Mouse (Mus musculus) left cerebral cortex, postnatal 36 days (tissue): ENCODE results near the gene Rasal1. TPM values are rescaled to one million over a fixed set of nuclear protein-coding genes. Genes with fewer than 3 reads are reported as not detected.

Experiments
- DNase-seq, 2 experiments: peaks; one replicate each; pipeline ENCODE4 v3.0.0; 2021 to 2022; ENCODE audit warnings: low spot score in 2 of 2, mixed read lengths in 1 of 2
- intact Hi-C: fragments of 180-260 bp; cut with DNase I; formaldehyde crosslinking; loops from one replicate; pipeline ENCODE4 v1.15.1; 2025
- total RNA-seq, 2 experiments: library from RNA; stranded (reverse); gene quantifications; 2 replicates each; pipeline ENCODE4 v1.2.3; 2021

Gene Rasal1
- total RNA-seq, 2 experiments from 2014 or later, result 90.0 to 92.7 TPM

GRCm38 (mm10) chr5:120620375-120621077 is 28.1 kb upstream of the Rasal1 start:
- intact Hi-C loops, result loop anchor here (1.0 to 10.0 kb wide), 3 partner anchors 28 to 124 kb away; partner anchors contain the start of genes Oas2 and Rasal1
- DNase-seq, result peak; percentile 86 to 87

DNA sequence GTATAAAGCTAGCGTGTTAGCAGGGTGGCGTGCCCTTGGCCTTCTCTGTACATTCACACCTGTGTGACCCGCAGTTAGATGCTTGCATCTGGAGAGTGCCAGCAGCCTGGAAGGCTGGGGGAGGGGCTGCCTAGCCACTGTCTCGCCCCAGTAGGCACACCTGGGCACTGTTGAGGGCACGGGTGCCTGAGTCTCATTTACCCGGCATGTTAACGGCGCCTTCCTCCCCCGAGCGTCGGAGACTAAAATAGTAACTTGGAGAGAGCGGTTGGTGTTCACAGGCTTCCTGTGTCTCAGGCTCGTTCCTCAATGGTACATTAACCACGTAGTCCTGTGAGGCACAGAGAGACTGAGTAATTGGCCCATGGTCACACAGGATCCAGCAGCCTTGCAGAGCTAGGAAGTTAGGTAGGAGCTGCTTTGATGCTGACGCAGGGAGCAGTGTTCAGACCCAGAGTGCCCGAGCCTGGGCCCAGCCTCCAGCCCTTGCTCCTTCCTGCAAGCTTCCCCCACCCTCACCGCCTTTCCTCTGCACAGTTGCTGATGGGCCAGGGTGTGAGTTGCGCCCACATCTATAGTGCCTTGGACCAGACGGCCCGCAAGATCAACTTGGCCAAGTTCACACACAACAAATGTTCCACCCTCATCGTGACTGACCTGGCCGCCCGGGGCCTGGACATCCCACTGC is 27.4 kb upstream of the Rasal1 start:
- peak in 1 of 2 experiments; percentile 55 for DNase-seq
- intact Hi-C loops, result loop anchor here (2.0 to 10.0 kb wide), 2 partner anchors 28 to 124 kb away; partner anchors contain the start of genes Oas2 and Rasal1

DNA sequence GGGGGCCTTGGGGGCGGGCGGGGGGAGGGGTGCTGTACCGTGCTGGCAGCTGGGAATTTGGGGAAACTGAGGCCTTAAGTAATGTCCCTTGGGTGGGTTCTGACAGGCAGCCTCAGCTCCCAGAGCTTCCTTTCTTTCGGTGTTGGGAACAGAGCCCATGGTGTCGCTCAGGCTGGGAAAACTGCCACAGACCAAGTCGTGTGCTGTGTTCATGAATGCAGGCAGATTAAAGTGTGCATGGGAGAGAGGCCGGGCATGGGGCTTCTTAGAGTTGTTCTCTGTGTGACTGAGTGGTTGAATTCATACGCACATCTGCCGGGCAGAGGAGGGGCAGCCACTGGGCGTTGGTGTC is 26.8 kb upstream of the Rasal1 start:
- intact Hi-C loops, result loop anchor here (2.0 to 10.0 kb wide), 2 partner anchors 27 to 123 kb away; partner anchors contain the start of genes Oas2 and Rasal1
- peak in 1 of 2 experiments; percentile 54 for DNase-seq

GRCm38 (mm10) chr5:120622198-120622851 is 26.3 kb upstream of the Rasal1 start:
- DNase-seq, result no peak
- intact Hi-C loops, result loop anchor here (10.0 kb wide), 1 partner anchor 122 kb away; the partner anchor contains the start of gene Oas2

DNA sequence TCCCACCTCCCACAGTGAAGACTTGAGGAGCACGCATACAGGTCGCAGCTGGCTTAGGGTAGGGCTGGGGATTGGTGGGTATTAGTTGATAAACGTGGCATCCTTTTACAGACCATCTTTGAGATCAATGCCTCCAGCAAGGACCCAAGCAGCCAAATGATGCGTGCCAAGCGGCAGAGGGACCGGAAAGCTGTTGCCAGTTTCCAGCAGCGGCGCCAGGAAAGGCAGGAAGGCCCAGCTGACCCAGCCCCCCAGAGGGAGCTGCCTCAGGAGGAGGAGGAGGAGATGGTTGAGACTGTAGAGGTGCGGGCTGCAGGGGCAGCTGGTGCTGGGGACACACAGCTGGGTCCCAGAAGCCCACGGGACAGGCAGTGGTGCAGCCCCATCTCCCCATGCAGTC is 24.2 kb upstream of the Rasal1 start:
- intact Hi-C loops, result loop anchor here (10.0 kb wide), 1 partner anchor 120 kb away; the partner anchor contains the start of gene Oas2
- DNase-seq, result no peak

GRCm38 (mm10) chr5:120626399-120626798 is 22.2 kb upstream of the Rasal1 start:
- intact Hi-C loops, result loop anchor here (5.0 to 10.0 kb wide), 2 partner anchors 36 to 118 kb away; partner anchors contain the start of gene Oas2
- DNase-seq, result no peak

- intact Hi-C loops, result loop anchor here (5.0 to 10.0 kb wide), 2 partner anchors 35 to 117 kb away; partner anchors contain the start of gene Oas2
Observed at GRCm38 (mm10) chr5:120627515-120628300, 20.9 kb upstream of the Rasal1 start.

DNA sequence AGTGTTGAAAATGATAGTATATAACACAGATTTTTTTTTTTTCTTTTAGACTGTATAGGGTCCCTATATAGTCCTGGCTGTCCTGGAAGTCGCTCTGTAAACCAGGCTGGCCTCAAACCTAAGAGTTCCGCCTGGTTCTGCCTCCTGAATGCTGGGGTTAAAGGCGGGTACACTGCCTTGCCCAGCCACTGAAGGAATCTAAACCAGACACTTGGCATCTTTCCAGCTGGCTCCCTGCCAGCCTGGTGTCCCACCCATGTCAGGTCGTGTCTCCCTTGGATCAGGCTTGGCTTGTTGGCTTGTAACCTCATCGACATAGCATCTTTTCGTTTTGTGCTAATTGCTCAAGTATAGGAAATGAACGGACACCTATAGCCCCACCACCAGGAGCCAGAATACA is 20.0 kb upstream of the Rasal1 start:
- intact Hi-C loops, result loop anchor here (5.0 to 10.0 kb wide), 2 partner anchors 34 to 116 kb away; partner anchors contain the start of gene Oas2
- no peak for DNase-seq

More at GRCm38 (mm10) chr5:120627515-120628300, 20.9 kb upstream of the Rasal1 start:
- DNase-seq, result no peak

DNA sequence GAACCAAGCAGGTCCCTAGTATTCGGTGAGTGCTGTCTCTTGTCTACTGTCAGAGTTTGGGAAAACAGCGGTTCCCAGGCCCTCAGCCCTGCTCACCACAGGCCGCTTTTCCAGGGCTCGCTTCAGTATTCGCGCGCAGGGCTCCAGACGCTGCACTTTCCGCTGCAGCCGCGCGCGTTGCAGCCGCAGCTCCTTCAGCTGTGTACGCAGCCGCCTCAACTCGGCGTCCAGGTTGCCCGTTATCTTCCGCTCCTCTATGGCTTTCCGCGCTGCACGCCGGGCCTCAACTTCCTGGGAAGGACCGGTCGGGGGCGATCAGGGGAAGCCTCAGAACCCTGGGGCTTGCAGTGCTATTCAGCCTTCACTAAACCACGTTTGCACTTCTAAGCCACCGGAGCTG is 17.5 kb upstream of the Rasal1 start:
- DNase-seq, result no peak
- intact Hi-C loops, result no loop called here

DNA sequence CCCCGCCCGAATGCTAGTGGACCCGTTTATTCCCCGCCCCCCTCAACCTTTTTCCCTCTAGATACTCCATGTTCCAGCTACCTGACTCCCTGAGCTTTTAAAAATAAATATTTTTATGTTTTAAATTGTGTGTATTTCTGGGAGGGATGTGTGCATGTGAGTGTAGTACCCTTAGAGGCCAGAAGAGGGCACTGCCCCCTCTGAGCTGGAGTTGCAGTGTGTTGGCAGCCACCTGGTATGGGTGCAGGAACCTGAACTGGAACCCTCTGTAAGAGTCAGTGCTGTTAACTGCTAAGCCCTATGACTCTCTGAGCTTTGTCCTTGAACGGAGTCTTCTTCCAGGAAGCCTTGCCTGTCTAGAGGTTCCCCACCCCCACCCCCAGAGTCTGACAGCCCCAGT is 16.7 kb upstream of the Rasal1 start:
- intact Hi-C loops, result no loop called here

DNA sequence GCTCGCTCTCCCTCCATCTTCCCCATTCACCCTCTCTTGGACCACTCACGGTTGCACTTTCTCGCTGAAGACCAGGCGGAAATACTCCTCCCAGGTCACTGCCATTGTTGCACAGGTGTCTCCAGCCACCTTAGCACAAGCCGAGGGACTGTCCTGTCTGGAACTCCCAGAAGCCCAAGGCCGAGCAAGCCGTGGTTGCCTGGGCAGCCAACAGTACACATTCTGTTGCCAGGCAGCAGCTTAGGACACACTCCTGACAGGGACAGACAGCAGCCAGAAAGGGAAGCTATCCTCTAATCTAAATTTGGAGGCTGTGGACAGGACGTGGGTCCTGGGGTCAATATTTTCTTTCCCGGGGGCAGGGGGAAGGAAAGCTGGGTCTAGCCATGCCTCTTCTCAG is 14.5 kb upstream of the Rasal1 start, which contains the start of gene Cfap73:
Gene Cfap73 (minus strand): TSS at position 105 of the 400 bp plus-strand sequence.
- DNase-seq, result no peak

More for the DNA sequence above, 16.7 kb upstream of the Rasal1 start:
- no peak for DNase-seq

DNA sequence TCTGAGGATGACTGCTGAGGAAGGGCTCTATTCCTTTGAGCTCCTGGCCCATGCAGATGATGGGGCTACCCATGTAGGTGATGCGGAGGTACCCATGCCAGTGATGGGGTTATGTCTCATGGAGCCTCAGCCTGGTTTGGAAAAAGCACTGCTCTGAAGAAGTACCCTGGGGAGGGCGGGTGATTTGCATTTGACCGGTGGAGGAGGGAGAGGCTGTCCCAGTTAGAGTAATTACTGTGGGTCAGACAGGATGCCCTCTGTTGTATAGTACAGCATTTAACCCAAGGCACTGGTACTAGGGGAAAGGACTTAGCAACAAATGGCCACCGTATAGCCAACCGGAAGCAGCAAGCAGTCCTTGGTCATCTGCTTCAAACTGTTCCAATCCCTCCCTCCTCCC is 13.8 kb upstream of the Rasal1 start:
- no peak for DNase-seq
- intact Hi-C loops, result no loop called here

More for the DNA sequence above, 14.5 kb upstream of the Rasal1 start, which contains the start of gene Cfap73:
- intact Hi-C loops, result no loop called here

DNA sequence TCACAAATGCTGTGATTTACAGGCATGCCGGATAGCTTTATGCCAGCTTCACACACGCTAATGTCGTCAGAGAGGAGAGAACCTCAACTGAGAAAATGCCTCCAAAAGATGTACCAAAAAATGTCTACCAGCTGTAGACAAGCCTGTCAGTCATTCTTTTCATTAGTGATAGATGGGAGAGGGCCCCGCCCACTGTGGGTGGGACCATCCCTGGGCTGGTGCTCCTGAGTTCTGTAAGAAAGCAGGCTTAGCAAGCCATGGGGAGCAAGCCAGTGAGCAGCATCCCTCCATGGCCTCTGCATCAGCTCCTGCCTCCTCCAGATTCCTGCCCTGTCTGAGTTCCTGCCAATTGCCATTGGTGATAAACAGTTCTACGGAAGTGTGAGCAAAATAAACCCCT is 13.0 kb upstream of the Rasal1 start:
- intact Hi-C loops, result no loop called here
- no peak for DNase-seq

DNA sequence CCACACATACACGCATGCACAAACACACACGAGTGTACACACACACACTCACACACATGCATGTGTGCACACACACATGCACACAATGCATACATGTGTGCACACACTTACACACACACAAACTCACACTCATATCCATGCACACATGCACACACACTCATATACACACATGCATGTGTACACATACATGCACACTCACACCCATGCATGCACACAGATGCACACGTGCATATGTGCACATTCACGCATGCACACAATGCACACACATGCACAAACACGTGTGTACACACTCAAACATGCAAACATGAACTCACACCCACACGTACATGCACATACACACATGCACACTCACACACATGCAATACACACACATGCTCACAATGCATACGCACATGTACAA is 8.5 kb upstream of the Rasal1 start:
- intact Hi-C loops, result no loop called here
- DNase-seq, result no peak

DNA sequence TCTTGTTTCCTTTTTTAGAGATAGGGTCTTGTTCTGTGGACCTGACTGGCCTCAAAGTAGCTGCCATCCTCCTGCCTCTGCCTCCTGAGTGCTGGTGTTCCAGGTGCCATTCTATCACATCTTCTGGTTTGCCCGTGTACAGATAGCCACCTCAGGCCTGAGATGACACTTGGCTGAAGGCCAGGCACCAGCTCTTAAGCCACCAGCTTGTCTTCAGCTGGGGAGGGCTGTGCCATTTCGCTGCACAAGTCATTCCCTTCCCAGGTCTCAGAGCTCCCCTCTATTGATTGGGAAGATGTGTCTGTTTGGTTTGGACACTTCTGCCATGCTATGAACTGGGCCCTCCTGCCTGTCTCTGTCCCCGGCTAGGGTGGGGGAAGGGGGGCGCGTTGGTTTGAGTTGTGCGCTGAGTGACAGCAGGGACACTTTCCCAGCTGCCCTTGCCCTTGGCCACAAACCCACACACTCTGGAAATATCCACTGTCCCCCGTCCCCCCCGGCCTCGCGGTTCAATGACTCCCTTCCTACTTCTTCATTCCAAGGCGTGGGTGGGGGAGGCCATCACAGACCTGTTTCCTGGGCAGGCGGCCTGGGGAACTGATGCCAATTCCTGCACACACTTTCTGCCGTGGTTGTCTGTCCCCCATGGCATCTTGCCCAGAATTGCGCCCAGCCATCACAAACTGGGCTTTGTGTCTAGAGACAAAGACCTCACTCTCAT is 5.1 kb upstream of the Rasal1 start:
- intact Hi-C loops, result no loop called here
- no peak for DNase-seq

DNA sequence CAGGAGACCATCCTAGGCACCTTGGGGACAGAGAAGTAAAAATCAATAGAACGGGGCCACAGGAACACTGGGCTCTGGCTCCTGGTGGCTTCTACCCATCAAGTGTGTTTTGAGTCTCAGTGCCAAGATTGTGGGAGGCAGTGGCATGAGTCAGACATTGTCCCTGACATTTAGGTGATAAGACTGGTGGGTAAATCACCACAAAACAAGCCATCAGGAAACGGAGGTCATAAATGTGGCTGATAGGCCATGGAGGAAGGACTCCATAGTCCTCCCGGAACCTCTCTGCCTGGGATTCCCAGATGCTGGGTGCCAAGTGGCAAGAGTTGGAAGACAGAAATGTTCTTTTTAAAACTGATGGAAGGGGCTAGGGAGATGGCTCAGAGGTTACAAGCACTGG is 4.4 kb upstream of the Rasal1 start:
- DNase-seq, result no peak
- intact Hi-C loops, result no loop called here

DNA sequence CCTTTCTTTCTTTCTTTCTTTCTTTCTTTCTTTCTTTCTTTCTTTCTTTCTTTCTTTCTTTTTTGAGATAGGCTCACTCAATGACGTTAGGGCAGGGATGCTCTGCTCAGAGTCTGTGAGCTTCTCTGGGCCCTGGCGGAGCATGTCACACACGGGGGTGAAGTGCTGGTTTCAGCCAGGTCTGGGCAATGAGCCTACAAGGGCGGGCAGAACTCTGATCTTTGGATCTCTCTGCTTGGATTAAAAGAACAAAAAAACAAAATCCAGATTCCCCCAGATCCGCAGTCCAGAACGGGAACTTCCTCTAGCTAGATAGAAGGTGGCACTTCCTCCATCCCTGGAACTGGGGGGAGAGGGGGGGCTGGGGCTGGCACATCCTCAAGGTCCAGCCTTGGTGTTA is 2.8 kb upstream of the Rasal1 start:
- DNase-seq, result no peak
- intact Hi-C loops, result no loop called here

DNA sequence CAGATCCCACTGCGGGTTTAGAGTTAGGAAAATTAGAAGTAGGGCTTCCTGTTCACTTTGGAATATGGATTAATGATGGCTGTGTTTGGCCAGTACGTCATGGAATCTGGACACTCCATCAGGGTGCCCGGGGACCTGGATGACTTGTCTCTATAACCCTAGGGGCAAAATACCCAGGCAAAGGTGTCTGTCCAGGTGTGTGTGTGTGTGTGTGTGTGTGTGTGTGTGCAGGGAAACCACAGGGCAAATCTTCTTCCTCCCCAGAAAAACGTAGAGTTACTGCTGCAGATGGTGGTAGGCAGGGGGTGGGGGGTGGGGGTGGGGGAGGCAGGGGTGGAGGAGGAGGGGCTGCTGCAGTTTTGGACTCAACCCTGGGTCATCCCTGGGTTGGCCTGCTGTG is 1.3 kb upstream of the Rasal1 start:
- no peak for DNase-seq
- intact Hi-C loops, result no loop called here
